Mouse (Mus musculus): Measurements from ENCODE around the gene Abca12. TPM values are rescaled to one million over a fixed set of nuclear protein-coding genes. Genes with fewer than 3 reads are reported as not detected.

Abca12 gene
- polyA plus RNA-seq, 1 experiment from 2014 or later, result 0.04 TPM

DNA sequence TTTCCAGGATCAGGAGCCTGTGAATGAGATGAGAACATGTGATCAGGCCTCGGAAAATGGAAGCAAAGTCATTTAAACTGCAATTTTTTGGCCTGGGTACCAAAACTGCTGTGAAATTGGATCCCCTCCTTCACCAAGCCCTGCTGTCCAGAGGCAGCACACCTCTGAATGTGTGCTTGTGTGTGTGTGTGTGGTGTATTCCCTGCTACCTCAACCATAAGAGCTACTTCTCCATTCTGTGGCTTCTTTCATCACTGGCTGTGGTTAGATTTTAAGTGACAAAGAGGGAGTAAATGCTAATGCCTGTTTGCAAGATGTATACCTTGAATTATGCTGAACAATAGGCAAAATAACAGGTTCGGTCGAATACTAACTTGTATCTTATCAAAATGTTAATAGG lies 84.4 kb downstream of the Abca12 start:
- 73% methylated on average over 3 of the region's 3 CpGs for WGBS
- H3K4me1 ChIP-seq (replicated peaks), result no peaks in the 10 kb centered on the region
- no peak for ATAC-seq (replicated peaks; ENCODE audit: insufficient number of reproducible peaks, insufficient read depth, low FRiP score, low read depth)
- H3K4me2 ChIP-seq, result no peak overlapping the region
- no peak overlapping the region for H3K4me3 ChIP-seq
- no peak overlapping the region for H3K27ac ChIP-seq
- no peaks in the 10 kb centered on the region for H3K27me3 ChIP-seq
- no peaks in the 10 kb centered on the region for H3K36me3 ChIP-seq
- H3K9ac ChIP-seq, result no peak overlapping the region
- no peaks in the 10 kb centered on the region for H3K9me3 ChIP-seq (replicated peaks)

DNA sequence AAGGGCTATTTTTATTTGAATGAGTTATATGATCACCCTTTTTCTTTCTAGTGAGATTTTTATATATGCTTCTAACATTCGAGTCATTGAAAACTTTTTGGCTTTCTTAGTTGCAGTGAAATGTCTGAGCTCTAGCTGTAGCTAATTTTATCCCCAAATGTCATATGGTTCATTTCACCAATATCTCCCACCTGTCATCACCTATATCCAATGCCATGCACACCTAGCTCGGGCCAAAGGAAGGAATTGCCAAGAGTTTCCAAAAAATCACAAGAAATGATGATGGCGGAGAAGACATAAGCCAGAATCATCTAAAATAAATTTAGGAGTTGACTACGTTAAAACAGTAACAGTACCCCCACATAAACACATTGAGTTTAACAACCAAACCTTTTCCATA lies 102.5 kb downstream of the Abca12 start:
- WGBS, result 31% methylated on average over 4 of the region's 4 CpGs
- Histone ChIP-seq H3K4me3 (no peak overlapping the region), H3K9ac (no peak overlapping the region), H3K27ac (no peak overlapping the region), H3K36me3 (no peaks in the 10 kb centered on the region), H3K9me3 (replicated peaks) (no peaks in the 10 kb centered on the region), H3K4me2 (no peak overlapping the region), H3K4me1 (replicated peaks) (peaks cover 11% of the 10 kb centered on the region), H3K27me3 (no peaks in the 10 kb centered on the region)
- no peak for ATAC-seq (replicated peaks; ENCODE audit: insufficient number of reproducible peaks, insufficient read depth, low FRiP score, low read depth)

DNA sequence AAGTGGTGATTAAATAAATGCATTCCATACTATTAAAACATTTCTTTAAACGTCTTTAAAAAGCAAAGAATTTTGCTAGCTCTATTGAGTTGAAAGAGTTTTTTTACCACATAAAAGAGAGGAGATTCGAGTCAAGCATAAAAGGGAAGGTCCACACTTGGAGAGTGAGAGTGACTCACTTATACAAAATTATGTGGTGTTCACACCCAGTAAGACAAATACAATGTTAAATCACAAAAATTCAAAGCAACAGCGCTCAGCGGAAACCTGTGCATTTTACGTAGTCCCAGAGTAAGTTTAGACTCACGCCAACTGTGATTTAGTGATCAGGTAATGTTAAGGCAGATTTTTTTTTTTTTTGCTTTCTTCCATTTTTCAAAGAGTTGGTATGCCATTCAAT lies 104.1 kb downstream of the Abca12 start:
- no peak for ATAC-seq (replicated peaks; ENCODE audit: insufficient number of reproducible peaks, insufficient read depth, low FRiP score, low read depth)

DNA sequence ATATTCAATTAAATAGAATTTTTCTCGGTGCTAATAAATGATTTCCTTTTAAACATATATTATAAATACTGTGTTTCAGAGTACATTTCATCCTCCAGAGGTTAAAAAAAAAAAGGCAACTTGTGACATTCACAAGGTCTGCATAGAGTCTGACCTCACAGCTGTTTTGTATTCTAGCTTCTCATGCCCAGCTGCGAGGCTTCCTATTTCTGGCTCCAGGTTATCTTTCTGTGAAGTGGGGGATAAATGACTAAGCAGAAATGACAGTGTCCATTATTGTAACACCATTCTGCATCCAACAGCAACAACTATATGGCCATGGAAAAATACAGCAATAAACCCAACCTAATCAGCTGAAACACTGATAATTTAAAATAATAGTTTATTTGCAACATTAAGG lies 107.3 kb downstream of the Abca12 start:
- WGBS, result 42% methylated on average over 2 of the region's 2 CpGs
- peak; percentile 62; the same call in 1 of the 2 replicates for ATAC-seq (replicated peaks; ENCODE audit: insufficient number of reproducible peaks, insufficient read depth, low FRiP score, low read depth)
- no peaks in the 10 kb centered on the region for H3K36me3 ChIP-seq
- no peak overlapping the region for H3K4me2 ChIP-seq
- peaks cover 16% of the 10 kb centered on the region for H3K4me1 ChIP-seq (replicated peaks)
- peak overlapping the region; percentile 48 for H3K27ac ChIP-seq
- H3K27me3 ChIP-seq, result no peaks in the 10 kb centered on the region
- H3K9ac ChIP-seq, result no peak overlapping the region
- no peaks in the 10 kb centered on the region for H3K9me3 ChIP-seq (replicated peaks)
- no peak overlapping the region for H3K4me3 ChIP-seq

More for the DNA sequence above, 104.1 kb downstream of the Abca12 start:
- Histone ChIP-seq H3K4me1 (replicated peaks) (peaks cover 16% of the 10 kb centered on the region), H3K27me3 (no peaks in the 10 kb centered on the region), H3K9ac (no peak overlapping the region), H3K27ac (no peak overlapping the region), H3K4me2 (no peak overlapping the region), H3K36me3 (no peaks in the 10 kb centered on the region), H3K4me3 (no peak overlapping the region), H3K9me3 (replicated peaks) (no peaks in the 10 kb centered on the region)
- WGBS, result 86% methylated on average over 6 of the region's 6 CpGs

DNA sequence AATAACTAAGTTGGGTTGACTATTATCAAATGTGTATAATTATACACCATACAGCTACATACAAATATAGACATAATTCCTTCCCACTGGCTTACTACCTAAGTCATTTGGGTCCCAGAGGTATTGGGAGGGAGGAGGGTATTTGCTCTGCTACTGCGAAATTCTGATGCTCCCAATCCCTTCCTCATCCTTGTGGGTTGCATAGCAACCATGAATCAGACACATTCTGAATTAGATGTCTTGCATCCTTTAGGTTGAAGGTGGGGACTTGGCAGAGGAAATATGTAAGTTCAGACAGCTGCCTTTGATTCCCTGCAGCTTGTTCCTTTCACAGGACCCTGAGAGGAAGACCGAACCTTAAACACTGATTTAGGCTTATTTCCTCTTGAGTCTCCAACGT lies 108.5 kb downstream of the Abca12 start:
- 49% methylated on average over 3 of the region's 3 CpGs for WGBS
- Histone ChIP-seq H3K4me1 (replicated peaks) (peaks cover 16% of the 10 kb centered on the region), H3K4me2 (no peak overlapping the region), H3K27me3 (no peaks in the 10 kb centered on the region), H3K36me3 (no peaks in the 10 kb centered on the region), H3K9me3 (replicated peaks) (no peaks in the 10 kb centered on the region), H3K4me3 (no peak overlapping the region), H3K27ac (no peak overlapping the region), H3K9ac (no peak overlapping the region)
- no peak for ATAC-seq (replicated peaks; ENCODE audit: insufficient number of reproducible peaks, insufficient read depth, low FRiP score, low read depth)

DNA sequence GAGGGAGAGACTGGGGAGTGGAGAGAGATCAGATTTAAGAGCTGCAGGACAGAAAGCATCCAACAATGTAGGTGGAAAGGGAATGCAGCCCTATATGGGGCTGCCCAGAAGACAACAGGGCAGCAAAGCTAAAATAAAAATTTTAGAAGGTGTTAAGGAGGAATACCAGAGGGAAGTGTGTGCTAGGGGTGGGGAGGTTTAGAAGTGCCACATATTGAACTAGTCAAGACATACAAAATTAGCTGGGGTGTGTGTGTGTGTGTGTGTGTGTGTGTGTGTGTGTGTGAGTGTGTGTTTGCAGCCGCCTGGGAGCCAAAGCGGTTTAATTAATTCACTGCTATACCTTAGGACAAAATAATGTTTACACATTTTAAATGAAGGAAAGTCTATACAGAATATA lies 110.1 kb downstream of the Abca12 start:
- H3K27me3 ChIP-seq, result no peaks in the 10 kb centered on the region
- H3K27ac ChIP-seq, result no peak overlapping the region
- no peak overlapping the region for H3K4me2 ChIP-seq
- H3K4me3 ChIP-seq, result no peak overlapping the region
- ATAC-seq (replicated peaks; ENCODE audit: insufficient number of reproducible peaks, insufficient read depth, low FRiP score, low read depth), result no peak
- no peaks in the 10 kb centered on the region for H3K36me3 ChIP-seq
- H3K9ac ChIP-seq, result no peak overlapping the region
- no peaks in the 10 kb centered on the region for H3K9me3 ChIP-seq (replicated peaks)
- peaks cover 16% of the 10 kb centered on the region for H3K4me1 ChIP-seq (replicated peaks)
- 93% methylated on average over 2 of the region's 2 CpGs for WGBS

DNA sequence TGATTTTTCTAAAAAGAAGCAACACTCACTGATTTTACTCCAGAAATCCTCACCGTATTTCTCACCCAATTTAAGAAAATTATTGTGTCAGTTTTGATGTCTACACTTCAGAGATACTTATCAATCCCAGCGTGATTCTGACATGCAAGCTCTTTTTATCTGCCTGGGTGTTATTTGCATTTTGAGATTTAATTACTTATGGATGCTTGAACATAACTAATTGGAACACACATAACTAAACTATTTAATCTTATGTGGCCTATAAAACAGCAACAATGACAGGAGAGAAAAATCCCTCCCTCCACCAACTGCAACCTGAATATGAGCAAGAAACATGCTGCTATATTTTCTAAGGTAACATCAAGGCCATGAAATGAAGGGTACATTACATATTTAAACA lies 117.7 kb downstream of the Abca12 start:
- Histone ChIP-seq H3K9me3 (replicated peaks) (no peaks in the 10 kb centered on the region), H3K4me3 (no peak overlapping the region), H3K27ac (no peak overlapping the region), H3K9ac (no peak overlapping the region), H3K4me2 (no peak overlapping the region), H3K27me3 (no peaks in the 10 kb centered on the region), H3K4me1 (replicated peaks) (no peaks in the 10 kb centered on the region), H3K36me3 (no peaks in the 10 kb centered on the region)
- 64% methylated on average over 2 of the region's 2 CpGs for WGBS
- no peak for ATAC-seq (replicated peaks; ENCODE audit: insufficient number of reproducible peaks, insufficient read depth, low FRiP score, low read depth)

DNA sequence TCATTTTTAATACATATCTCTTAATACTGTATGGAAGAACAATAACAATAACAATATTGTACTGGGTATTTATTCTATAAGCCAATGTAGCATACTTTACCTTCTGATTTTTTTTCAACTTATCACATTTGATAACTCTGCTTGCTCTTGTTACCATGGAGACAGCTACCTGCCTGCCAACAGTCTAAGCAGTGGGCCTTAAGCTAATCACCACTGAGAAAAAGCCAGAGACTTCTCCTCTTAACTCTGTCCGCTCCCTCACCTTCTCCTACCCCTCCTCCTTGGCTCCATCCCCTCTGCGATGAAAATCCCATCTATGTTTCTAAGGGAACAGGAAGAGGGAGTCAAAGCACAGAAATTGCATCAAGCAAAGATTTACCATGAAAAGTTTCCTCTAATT lies 118.1 kb downstream of the Abca12 start:
- no peak overlapping the region for H3K4me3 ChIP-seq
- no peaks in the 10 kb centered on the region for H3K9me3 ChIP-seq (replicated peaks)
- 52% methylated on average over 2 of the region's 2 CpGs for WGBS
- no peak overlapping the region for H3K9ac ChIP-seq
- no peak overlapping the region for H3K4me2 ChIP-seq
- no peaks in the 10 kb centered on the region for H3K27me3 ChIP-seq
- ATAC-seq (replicated peaks; ENCODE audit: insufficient number of reproducible peaks, insufficient read depth, low FRiP score, low read depth), result no peak
- no peaks in the 10 kb centered on the region for H3K4me1 ChIP-seq (replicated peaks)
- no peaks in the 10 kb centered on the region for H3K36me3 ChIP-seq
- H3K27ac ChIP-seq, result no peak overlapping the region

DNA sequence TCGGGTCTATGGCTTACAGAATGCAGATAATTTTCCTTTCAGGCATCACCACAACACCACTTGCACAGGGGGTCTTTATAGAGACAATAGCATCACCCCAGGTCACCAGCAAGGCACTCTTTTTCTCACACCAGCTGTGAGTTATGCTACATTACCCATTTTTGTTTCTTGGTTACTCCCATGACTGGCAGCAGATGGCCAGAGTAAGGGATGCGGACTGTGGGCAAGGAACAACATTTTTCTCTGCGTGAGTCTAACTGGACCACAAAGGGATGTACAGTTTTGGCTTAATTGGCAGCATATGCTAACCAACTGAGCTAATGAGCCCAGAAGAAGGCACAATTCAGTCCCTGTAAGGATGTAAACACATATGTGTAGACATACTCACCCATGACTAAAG lies 122.8 kb downstream of the Abca12 start:
- Histone ChIP-seq H3K4me3 (no peak overlapping the region), H3K27ac (no peak overlapping the region), H3K4me1 (replicated peaks) (no peaks in the 10 kb centered on the region), H3K4me2 (no peak overlapping the region), H3K36me3 (no peaks in the 10 kb centered on the region), H3K9me3 (replicated peaks) (no peaks in the 10 kb centered on the region), H3K27me3 (no peaks in the 10 kb centered on the region), H3K9ac (no peak overlapping the region)
- WGBS, result 78% methylated on average over 3 of the region's 3 CpGs
- no peak for ATAC-seq (replicated peaks; ENCODE audit: insufficient number of reproducible peaks, insufficient read depth, low FRiP score, low read depth)

DNA sequence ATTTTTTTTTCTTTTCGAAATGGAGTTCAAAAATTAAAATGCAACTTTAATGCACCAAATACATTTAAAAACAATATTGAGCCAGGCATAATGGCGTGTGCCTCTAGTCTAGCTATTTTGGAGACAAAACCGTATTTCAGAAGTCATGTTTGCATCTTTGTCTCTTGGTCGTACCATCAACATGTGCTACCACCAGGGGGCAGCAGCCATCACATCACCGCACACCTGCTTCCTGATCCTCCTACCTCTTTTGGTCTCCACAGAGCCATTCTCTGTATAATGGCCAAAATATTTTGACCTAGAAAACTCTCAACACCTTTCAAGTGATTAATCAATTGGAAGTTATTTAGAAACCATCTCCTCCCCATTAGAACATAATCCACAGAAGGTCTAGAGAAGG lies 125.2 kb downstream of the Abca12 start:
- ATAC-seq (replicated peaks; ENCODE audit: insufficient number of reproducible peaks, insufficient read depth, low FRiP score, low read depth), result no peak
- 27% methylated on average over 5 of the region's 5 CpGs for WGBS
- Histone ChIP-seq H3K4me1 (replicated peaks) (no peaks in the 10 kb centered on the region), H3K4me3 (no peak overlapping the region), H3K36me3 (no peaks in the 10 kb centered on the region), H3K4me2 (no peak overlapping the region), H3K9ac (no peak overlapping the region), H3K27me3 (no peaks in the 10 kb centered on the region), H3K9me3 (replicated peaks) (no peaks in the 10 kb centered on the region), H3K27ac (no peak overlapping the region)

DNA sequence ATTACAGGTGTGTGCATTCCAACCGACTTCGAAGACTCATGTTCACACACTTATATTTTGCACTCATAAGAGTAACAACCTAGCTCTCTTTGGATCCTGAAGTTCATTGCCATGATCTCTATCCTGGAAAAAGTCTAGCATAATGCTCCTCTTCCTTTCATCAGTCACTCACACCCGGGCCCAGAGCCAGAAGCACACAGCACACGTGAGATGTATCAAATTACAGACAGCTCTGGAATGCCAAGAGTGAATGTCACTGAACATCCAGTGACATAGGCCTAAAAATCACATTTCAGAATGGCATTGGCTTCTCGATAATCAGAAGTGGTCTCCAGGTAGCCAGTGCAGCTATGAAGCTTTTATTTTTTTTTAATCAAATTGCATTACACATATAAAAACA lies 137.8 kb downstream of the Abca12 start:
- no peak overlapping the region for H3K4me3 ChIP-seq
- no peak; the same call in 1 of the 2 replicates for ATAC-seq (replicated peaks; ENCODE audit: insufficient number of reproducible peaks, insufficient read depth, low FRiP score, low read depth)
- H3K9ac ChIP-seq, result no peak overlapping the region
- no peak overlapping the region for H3K4me2 ChIP-seq
- 28% methylated on average over 5 of the region's 5 CpGs for WGBS
- no peaks in the 10 kb centered on the region for H3K9me3 ChIP-seq (replicated peaks)
- no peaks in the 10 kb centered on the region for H3K27me3 ChIP-seq
- H3K36me3 ChIP-seq, result no peaks in the 10 kb centered on the region
- peak overlapping the region; percentile 45 for H3K27ac ChIP-seq
- peaks cover 8% of the 10 kb centered on the region for H3K4me1 ChIP-seq (replicated peaks)

DNA sequence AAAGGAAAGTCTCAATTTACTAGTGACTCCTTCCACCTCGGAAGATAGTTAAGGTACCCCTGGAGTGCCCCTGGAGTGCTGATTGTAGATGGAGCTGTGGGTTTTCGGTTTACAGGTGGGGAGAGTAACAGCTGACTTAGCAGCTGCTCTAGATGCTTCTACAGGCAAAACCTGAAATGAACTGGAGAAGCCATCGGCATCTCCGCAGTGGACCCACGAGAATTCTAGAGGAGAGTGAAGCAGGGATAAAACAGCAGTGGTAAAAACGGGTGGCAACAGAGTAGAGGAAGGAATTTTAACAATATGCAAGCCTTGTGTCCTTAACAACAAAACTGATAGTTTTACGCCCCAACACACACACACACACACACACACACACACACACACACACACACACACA lies 142.2 kb downstream of the Abca12 start:
- H3K4me1 ChIP-seq (replicated peaks), result peaks cover 8% of the 10 kb centered on the region
- WGBS, result 72% methylated on average over 7 of the region's 7 CpGs
- H3K9me3 ChIP-seq (replicated peaks), result no peaks in the 10 kb centered on the region
- H3K4me2 ChIP-seq, result 0 out of 2 replicates have a peak overlapping the region, but pooled peaks have one; percentile 4
- H3K9ac ChIP-seq, result no peak overlapping the region
- no peak for ATAC-seq (replicated peaks; ENCODE audit: insufficient number of reproducible peaks, insufficient read depth, low FRiP score, low read depth)
- no peak overlapping the region for H3K27ac ChIP-seq
- H3K36me3 ChIP-seq, result no peaks in the 10 kb centered on the region
- no peak overlapping the region for H3K4me3 ChIP-seq
- no peaks in the 10 kb centered on the region for H3K27me3 ChIP-seq

Data from heart, embryonic 15.5 days (tissue).